Mouse (Mus musculus) bone marrow, adult 2 months (tissue): ENCODE measurements around the gene Slc35f3. TPM values are rescaled to one million over a fixed set of nuclear protein-coding genes. Genes with fewer than 3 reads are reported as not detected.
A peak's percentile ranks its signal among the peaks of the same experiment; 100 is the strongest.

Experiments used
- H3K27ac ChIP-seq: fragments of 200-500 bp; 2 replicates; pipeline ENCODE4 v1.5.1; 2012; ENCODE audit warnings: low read depth, mild to moderate bottlenecking, control low read depth, inconsistent platforms, low read length; ENCODE audit not compliant: control insufficient read depth, poor library complexity, insufficient read depth
- H3K4me1 ChIP-seq: fragments of 200-500 bp; 2 replicates; pipeline ENCODE4 v1.6.1; 2011; ENCODE audit warnings: low read length; ENCODE audit not compliant: control insufficient read depth, insufficient read depth
- H3K4me3 ChIP-seq: fragments of 200-500 bp; replicated peaks from 2 replicates; pipeline ENCODE3; 2011; ENCODE audit warnings: mild to moderate bottlenecking, low read depth, low read length, control low read depth; ENCODE audit not compliant: control insufficient read depth
- CTCF ChIP-seq: fragments of 200-500 bp; IDR thresholded peaks from 2 replicates; pipeline ENCODE4 v1.5.1; 2011; ENCODE audit warnings: low read length, control low read depth; ENCODE audit not compliant: control insufficient read depth, insufficient read depth
- POLR2A ChIP-seq: fragments of 200-500 bp; IDR thresholded peaks from 2 replicates; pipeline ENCODE4 v1.6.1; 2011; ENCODE audit warnings: low read depth, mild to moderate bottlenecking, control low read depth, low read length, borderline replicate concordance; ENCODE audit not compliant: control insufficient read depth
- WGBS: fragments of 180-500 bp; shearing (Covaris S2); methylation state at CpG from one replicate; pipeline ENCODE4 v1.1.7; 2018; 5-methylcytosine and 5-hydroxymethylcytosine counted together
- polyA plus RNA-seq: library from polyadenylated mRNA; stranded (reverse); fragments of >200 nt; gene quantifications from 2 replicates; pipeline ENCODE4 v1.2.4, GENCODE M21; 2011; ENCODE audit warnings: low replicate concordance; ENCODE audit not compliant: missing spikeins, insufficient read depth, insufficient read length

The Slc35f3 gene
- polyA plus RNA-seq, 1 experiment = not detected

DNA sequence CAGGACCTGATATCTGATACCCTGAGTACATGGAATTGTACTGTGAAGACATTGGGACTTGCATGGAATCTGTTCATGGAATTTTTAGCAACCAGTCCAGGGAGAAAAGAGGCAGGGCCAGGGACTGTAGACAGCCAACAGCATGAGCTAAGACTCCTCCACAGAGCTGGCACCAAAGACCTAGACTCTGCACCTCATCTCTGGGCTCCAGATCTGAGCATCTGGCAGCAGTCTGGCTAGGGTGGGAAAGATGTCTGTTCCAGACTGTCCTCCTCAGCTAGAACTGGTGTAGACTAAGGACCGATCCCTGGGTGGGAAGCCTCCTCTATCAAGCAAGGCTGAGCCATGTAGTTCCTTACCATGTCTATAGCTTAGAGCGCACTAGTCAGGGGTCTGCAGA is 25.9 kb upstream of the Slc35f3 start:
- Histone ChIP-seq H3K27ac (no peak overlapping the region), H3K4me1 (no peaks in the 10 kb centered on the region), H3K4me3 (no peak overlapping the region)
- no peak for TF ChIP-seq POLR2A
- TF ChIP-seq CTCF = no peak
- 89% methylated on average over 2 of the region's 2 CpGs for WGBS

DNA sequence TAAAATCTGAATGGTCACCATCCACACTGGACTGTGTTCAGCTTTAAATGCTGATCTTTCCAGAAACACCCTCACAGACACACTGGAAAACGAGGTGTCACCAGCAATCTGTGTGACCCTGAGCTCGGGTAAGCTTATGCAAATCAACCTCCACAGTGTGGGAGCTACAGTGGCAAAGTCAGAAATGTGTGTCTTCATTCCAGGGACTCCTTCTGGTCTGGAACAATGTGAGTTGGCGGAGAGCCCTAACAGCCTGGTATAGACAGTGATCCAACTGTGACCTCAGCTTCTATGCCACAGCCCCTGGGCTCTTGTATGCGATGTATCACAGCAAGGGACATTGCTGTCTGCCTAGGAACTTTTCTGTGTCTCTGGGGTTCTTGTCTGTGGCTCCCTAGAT is 25.3 kb upstream of the Slc35f3 start:
- no peak for TF ChIP-seq CTCF
- no peak for TF ChIP-seq POLR2A
- Histone ChIP-seq H3K27ac (no peak overlapping the region), H3K4me3 (no peak overlapping the region), H3K4me1 (no peaks in the 10 kb centered on the region)
- 55% methylated on average over 4 of the region's 4 CpGs for WGBS

DNA sequence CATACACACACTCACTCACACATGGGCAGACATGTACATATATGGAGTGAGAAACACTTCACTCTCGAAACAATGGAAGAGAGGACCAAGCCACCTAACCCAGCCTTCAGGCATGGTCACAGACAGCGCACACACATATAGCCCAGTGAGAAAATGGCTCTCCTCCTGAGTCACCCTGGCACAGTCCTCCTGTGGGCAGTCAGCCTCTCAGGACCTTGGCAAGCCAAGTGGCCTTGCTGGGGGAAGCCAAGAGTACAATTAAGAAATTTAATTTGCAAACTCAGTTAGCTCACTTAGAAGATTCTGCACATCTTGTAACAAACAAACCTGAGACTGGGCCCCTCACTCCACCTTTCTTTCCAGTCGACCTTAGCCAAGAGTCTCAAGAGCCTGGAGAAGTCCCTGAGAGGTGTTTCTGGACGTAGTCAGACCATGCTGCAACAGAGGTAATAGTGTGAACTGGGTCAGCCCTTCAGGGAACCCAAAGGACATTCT is 23.4 kb upstream of the Slc35f3 start:
- Histone ChIP-seq H3K4me1 (no peaks in the 10 kb centered on the region), H3K27ac (no peak overlapping the region), H3K4me3 (no peak overlapping the region)
- 52% methylated on average over 4 of the region's 4 CpGs for WGBS
- TF ChIP-seq POLR2A (no peak), CTCF (no peak)

DNA sequence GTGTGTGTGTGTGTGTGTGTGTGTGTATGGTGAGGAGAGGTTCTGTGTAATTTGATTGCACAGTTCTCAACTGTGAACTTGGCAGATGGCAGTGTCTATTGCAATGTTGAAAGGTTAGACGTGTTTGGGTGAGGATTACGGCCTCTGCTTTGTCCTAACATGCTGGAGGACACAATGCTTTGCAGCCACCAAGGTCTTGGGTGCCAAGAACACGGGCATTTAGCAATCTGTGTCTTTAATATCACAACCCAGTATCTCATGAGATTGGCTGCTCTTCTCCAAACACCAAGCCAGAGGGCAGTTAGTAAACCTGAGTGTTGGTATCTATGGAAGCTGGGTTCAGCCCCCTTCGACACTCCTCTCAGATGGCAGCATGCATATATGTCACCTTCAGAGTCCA is 22.5 kb upstream of the Slc35f3 start:
- no peak for TF ChIP-seq POLR2A
- TF ChIP-seq CTCF = no peak
- WGBS = 75% methylated on average over 4 of the region's 4 CpGs
- H3K4me3 ChIP-seq = no peak overlapping the region
- H3K27ac ChIP-seq = no peak overlapping the region
- no peaks in the 10 kb centered on the region for H3K4me1 ChIP-seq

DNA sequence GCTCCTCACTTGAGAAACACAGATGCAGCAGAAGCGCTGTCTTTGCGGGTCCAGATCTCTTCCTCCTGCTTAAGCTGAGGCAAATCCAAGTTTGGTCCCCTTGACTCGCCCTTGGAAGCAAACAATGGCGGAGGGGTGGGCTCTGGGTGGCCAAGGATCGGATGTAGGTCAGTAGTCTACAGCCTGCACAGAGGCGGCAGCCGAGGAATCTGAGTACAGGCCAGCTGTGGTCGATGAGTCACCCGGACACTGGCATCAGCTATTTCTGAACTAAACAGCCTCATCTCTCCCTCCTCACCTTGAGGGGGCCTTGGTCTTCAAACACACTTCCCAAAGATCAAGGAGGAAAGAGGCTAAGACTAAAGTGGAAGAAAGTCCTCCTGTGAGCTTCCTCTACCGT is 6.4 kb upstream of the Slc35f3 start:
- no peaks in the 10 kb centered on the region for H3K4me1 ChIP-seq
- TF ChIP-seq POLR2A = no peak
- 69% methylated on average over 10 of the region's 10 CpGs for WGBS
- H3K4me3 ChIP-seq = no peak overlapping the region
- no peak overlapping the region for H3K27ac ChIP-seq

DNA sequence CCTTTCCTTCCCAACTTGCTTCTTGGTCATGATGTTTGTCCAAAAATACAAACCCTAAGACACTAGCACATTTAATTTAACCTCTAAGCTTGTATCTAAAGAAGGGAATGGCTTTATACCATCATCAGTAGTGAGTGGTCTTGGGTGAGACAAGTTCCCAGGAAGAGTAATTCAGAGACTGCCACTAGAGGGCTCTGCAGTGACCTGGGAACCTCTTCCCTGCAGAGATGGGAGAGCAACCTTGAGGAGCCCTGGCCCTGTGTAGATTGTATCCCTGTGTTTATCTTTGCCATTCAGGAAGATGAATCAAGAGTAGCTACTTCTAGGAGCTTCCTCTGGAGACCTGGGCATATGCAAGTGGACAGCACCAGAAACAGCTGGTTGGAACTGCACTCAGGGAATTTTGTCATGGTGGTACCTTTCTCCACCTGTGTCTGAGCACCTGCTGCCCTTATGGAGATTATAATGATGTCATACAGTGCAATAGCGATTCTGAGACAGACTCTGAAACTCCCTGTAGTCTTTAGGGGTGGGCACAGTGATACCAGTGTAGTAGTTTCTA is 993 bp upstream of the Slc35f3 start:
- Histone ChIP-seq H3K4me3 (no peak overlapping the region), H3K27ac (no peak overlapping the region), H3K4me1 (no peaks in the 10 kb centered on the region)
- TF ChIP-seq POLR2A (no peak), CTCF (peak; percentile 46)
- WGBS = 35% methylated on average over 1 of the region's 1 CpGs

DNA sequence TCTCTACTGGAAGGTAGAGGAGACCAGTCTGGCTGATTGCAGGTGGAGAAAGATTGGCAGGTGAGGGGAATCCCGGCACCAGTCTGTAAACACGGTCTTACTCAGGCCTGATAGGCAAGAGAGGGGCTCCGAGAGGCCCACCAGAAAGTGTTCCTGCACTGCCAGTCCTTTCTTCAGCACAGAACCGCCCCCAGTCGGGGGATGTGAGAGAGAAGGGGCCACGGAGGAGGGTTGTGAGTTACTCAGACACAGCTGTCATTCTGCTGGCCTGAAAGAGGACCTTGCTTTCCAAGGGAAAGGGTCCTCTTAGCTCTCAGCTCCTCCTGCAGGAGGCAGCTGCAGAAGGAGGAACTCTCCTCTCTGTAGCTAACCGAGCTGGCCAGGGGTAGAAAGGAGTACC is 975 bp downstream of the Slc35f3 start:
- TF ChIP-seq POLR2A (no peak), CTCF (no peak)
- 18% methylated on average over 7 of the region's 7 CpGs for WGBS
- H3K4me1 ChIP-seq = no peaks in the 10 kb centered on the region
- H3K27ac ChIP-seq = no peak overlapping the region
- H3K4me3 ChIP-seq = no peak overlapping the region

DNA sequence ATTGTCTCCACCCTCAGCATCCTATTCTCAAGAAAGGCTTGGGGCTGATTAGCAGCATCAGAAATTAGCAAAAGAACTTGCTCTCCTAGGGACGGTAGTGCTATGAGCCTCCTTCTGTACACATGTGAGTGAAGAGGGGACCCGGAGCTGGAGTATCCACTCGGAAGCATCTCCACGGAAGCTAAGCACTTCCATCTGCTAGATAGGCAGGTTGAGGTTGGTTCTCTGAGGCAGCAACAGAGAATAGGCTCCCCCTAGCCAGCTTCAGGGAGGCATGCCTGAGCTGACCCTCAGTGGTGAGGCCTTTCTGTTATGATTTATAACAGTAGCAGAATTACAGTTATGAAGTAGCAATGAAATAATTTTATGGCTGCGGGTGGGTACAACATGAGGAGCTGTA is 2.0 kb downstream of the Slc35f3 start:
- Histone ChIP-seq H3K4me1 (no peaks in the 10 kb centered on the region), H3K27ac (no peak overlapping the region), H3K4me3 (no peak overlapping the region)
- TF ChIP-seq POLR2A (no peak), CTCF (no peak)
- WGBS = 80% methylated on average over 5 of the region's 5 CpGs

DNA sequence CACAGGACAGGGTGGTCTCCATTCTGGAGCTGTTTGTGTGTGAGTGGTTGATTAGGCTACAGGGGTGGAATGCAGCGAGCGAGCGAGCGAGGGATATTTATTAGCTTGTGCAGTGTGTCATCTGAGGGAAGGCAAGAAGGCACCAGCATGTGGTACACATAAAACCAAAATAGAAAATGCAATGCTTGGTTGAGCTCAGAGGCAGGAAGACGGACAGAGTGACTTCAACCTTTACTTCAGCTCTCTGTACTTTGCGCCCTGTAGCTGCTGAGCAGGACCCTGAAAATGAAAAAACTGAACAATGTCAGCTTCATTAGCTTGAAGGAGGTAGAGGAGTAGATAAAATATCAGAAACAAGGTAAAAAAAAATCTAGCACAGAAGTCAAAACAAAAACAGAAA is 3.2 kb downstream of the Slc35f3 start:
- Histone ChIP-seq H3K4me3 (no peak overlapping the region), H3K27ac (no peak overlapping the region), H3K4me1 (no peaks in the 10 kb centered on the region)
- WGBS = 75% methylated on average over 6 of the region's 6 CpGs
- TF ChIP-seq CTCF (no peak), POLR2A (no peak)
